Mouse (Mus musculus): ENCODE results near the gene Lrsam1.

DNA sequence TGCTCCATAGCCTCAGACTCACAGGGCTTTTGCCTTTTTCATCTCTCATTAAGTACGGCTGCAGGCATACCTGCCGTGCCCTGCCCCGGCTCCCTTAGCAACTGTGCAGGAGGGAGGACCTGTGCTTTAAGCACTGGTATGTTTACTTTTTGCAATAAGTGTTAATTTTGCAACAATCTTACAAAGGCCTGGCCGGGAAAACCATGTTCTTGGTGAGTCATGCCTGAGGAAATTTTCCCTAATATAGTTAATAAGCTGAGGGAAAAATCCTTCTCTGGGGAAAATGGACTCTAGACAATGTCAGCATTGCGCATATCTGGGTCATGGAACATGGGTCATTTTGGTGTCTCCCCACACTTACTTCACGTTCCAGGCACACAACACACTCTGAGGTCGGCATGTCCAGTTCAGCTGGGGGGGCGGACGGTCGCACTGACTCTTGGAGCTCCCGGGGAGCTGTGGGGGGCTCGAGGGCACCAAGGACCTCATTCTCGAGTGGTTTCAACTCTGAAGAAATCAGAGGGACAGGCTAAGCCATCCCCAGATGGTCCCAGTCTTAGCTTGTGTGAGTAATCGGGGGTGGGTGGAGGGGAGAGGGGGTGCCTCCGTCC lies 33.7 kb downstream of the Lrsam1 start:
- TF ChIP-seq CTCF (IDR thresholded peaks at IDR 0.05; ENCODE audit: low read depth) (no peak), EP300 (optimal IDR thresholded peaks at IDR 0.05) (no peak)
